Mouse (Mus musculus) kidney, postnatal 36 days (tissue): Measurements from ENCODE around the gene Gm38655.
"Not testable (repeated sequence)": the region's sequence is repeated elsewhere in the genome, so short reads cannot be mapped to it uniquely, and the experiment has no call there.

ENCODE experiments used
- DNase-seq, 2 experiments: peaks; one replicate each; pipeline ENCODE4 v3.0.0; 2021 to 2022; ENCODE audit warnings: mixed read lengths in 2 of 2

Gm38655 gene

GRCm38 (mm10) chr17:25169706-25170105, 5.6 kb downstream of the Gm38655 start:
- DNase-seq: no peak

GRCm38 (mm10) chr17:25165970-25166671, 9.2 kb downstream of the Gm38655 start:
- no peak for DNase-seq

- no peak for DNase-seq
Observed at GRCm38 (mm10) chr17:25164770-25165169, 10.5 kb downstream of the Gm38655 start.

GRCm38 (mm10) chr17:25163387-25163786, 11.9 kb downstream of the Gm38655 start:
- no peak for DNase-seq

- DNase-seq: no peak
Observed at GRCm38 (mm10) chr17:25162161-25162560, 13.1 kb downstream of the Gm38655 start, which contains the start of gene Ccdc154. Gene Ccdc154 (plus strand): TSS chr17:25162461.

- peak in 1 of 2 experiments; percentile 16 for DNase-seq
Observed at GRCm38 (mm10) chr17:25139960-25140359, 35.3 kb downstream of the Gm38655 start.

GRCm38 (mm10) chr17:25138803-25139202, 36.5 kb downstream of the Gm38655 start:
- no peak for DNase-seq

GRCm38 (mm10) chr17:25135622-25136021, 39.6 kb downstream of the Gm38655 start:
- DNase-seq: peak; percentile 59 to 65

GRCm38 (mm10) chr17:25133275-25133698, 42.0 kb downstream of the Gm38655 start, which contains the start of gene Clcn7:
Gene Clcn7 (plus strand): TSS chr17:25133391.
- peak; percentile 96 to 97 for DNase-seq

- DNase-seq: no peak
Observed at GRCm38 (mm10) chr17:25130060-25130459, 45.2 kb downstream of the Gm38655 start.

GRCm38 (mm10) chr17:25127681-25128080, 47.6 kb downstream of the Gm38655 start:
- no peak for DNase-seq

- DNase-seq: no peak
Observed at GRCm38 (mm10) chr17:25127079-25127478, 48.2 kb downstream of the Gm38655 start.

GRCm38 (mm10) chr17:25125442-25126060, 49.7 kb downstream of the Gm38655 start:
- DNase-seq: not testable (repeated sequence)

GRCm38 (mm10) chr17:25123979-25124378, 51.3 kb downstream of the Gm38655 start:
- peak in 1 of 2 experiments; percentile 56 for DNase-seq
